Mouse (Mus musculus) lung, embryonic 16.5 days (tissue): ENCODE measurements around the gene Cnnm2. TPM values are rescaled to one million over a fixed set of nuclear protein-coding genes. Genes with fewer than 3 reads are reported as not detected.
A peak's percentile ranks its signal among the peaks of the same experiment; 100 is the strongest.

Experiments
- ATAC-seq: fragments of 200-750 bp; cut with Nextera tagmentation; 2 replicates; pipeline ENCODE4 v1.8.0; 2017; ENCODE audit warnings: low read depth, mild to moderate bottlenecking, moderate library complexity
- H3K27ac ChIP-seq: fragments of 300-500 bp; sonication (generic); 2 replicates; pipeline ENCODE4 v1.5.1; 2014; ENCODE audit warnings: mild to moderate bottlenecking, control low read depth, low read length
- H3K27me3 ChIP-seq: fragments of 300-500 bp; sonication (generic); 2 replicates; pipeline ENCODE4 v1.6.1; 2014; ENCODE audit warnings: low read depth, low read length, mixed read lengths; ENCODE audit not compliant: control insufficient read depth, insufficient read depth
- H3K36me3 ChIP-seq: fragments of 300-500 bp; sonication (generic); 2 replicates; pipeline ENCODE4 v1.6.1; 2014; ENCODE audit warnings: low read length; ENCODE audit not compliant: control insufficient read depth, insufficient read depth
- H3K4me1 ChIP-seq: fragments of 300-500 bp; sonication (generic); replicated peaks from 2 replicates; pipeline ENCODE4 v1.6.1; 2014; ENCODE audit warnings: low read length, mixed read lengths; ENCODE audit not compliant: control insufficient read depth, insufficient read depth
- H3K4me2 ChIP-seq: fragments of 300-500 bp; sonication (generic); 2 replicates; pipeline ENCODE4 v1.6.1; 2014; ENCODE audit warnings: low read depth, low read length, control low read depth
- H3K4me3 ChIP-seq: fragments of 300-500 bp; sonication (generic); 2 replicates; pipeline ENCODE4 v1.5.1; 2014; ENCODE audit warnings: mild to moderate bottlenecking, low read length, control low read depth
- H3K9ac ChIP-seq: fragments of 300-500 bp; sonication (generic); 2 replicates; pipeline ENCODE4 v1.6.1; 2014; ENCODE audit warnings: low read length, control low read depth
- H3K9me3 ChIP-seq: fragments of 300-500 bp; sonication (generic); 2 replicates; pipeline ENCODE4 v1.6.1; 2016; ENCODE audit warnings: low read length; ENCODE audit not compliant: control insufficient read depth
- WGBS: fragments of 180-500 bp; shearing (Covaris S2); extraction: QIAGEN DNeasy Blood & Tissue Kit; methylation state at CpG from one replicate; pipeline ENCODE4 v1.1.7; 2014; 5-methylcytosine and 5-hydroxymethylcytosine counted together
- polyA plus RNA-seq: library from polyadenylated mRNA; unstranded; fragments of >200 nt; fragmentation: Nextera tagmentation; extraction: Ambion mirVana; gene quantifications from 2 replicates; pipeline ENCODE4 v1.2.1, GENCODE M21; 2015

Gene Cnnm2
- polyA plus RNA-seq, 1 experiment from 2014 or later: 2.5 TPM

- peak; percentile 71; the same call in 1 of the 2 replicates for ATAC-seq
- no peaks in the 10 kb centered on the region for H3K36me3 ChIP-seq
- H3K4me2 ChIP-seq: no peak overlapping the region
- H3K27ac ChIP-seq: no peak overlapping the region
- 61% methylated on average over 7 of the region's 7 CpGs for WGBS
- H3K4me3 ChIP-seq: no peak overlapping the region
- no peak overlapping the region for H3K9ac ChIP-seq
- no peaks in the 10 kb centered on the region for H3K27me3 ChIP-seq
- no peaks in the 10 kb centered on the region; the same call in 1 of the 2 replicates for H3K4me1 ChIP-seq
- H3K9me3 ChIP-seq: no peaks in the 10 kb centered on the region
Measured at GRCm38 (mm10) chr19:46801492-46801891, 40.1 kb downstream of the Cnnm2 start.

DNA sequence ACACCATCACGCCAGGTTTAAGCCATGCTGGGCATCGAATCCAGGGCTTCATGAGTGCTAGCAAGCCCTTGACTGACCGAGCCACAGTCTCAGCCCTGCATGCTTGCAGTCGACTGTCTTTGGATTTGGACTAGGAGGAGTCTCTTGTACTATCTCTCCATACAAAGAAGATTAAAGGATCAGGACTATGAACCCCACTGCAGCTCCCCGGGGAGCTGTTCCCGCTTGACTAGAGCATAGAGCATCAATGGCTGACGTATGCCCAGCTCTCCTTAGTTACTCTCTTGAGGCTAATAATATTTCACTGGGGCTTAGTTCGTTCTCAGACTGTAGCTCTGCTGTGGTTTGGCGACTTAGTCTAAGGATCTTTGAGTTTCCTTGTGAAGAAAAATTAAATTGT, 40.9 kb downstream of the Cnnm2 start:
- Histone ChIP-seq H3K27me3 (no peaks in the 10 kb centered on the region), H3K9me3 (no peaks in the 10 kb centered on the region), H3K9ac (no peak overlapping the region), H3K4me2 (no peak overlapping the region), H3K27ac (no peak overlapping the region), H3K4me1 (no peaks in the 10 kb centered on the region; the same call in 1 of the 2 replicates), H3K36me3 (no peaks in the 10 kb centered on the region), H3K4me3 (no peak overlapping the region)
- WGBS: 80% methylated on average over 9 of the region's 9 CpGs
- no peak for ATAC-seq

DNA sequence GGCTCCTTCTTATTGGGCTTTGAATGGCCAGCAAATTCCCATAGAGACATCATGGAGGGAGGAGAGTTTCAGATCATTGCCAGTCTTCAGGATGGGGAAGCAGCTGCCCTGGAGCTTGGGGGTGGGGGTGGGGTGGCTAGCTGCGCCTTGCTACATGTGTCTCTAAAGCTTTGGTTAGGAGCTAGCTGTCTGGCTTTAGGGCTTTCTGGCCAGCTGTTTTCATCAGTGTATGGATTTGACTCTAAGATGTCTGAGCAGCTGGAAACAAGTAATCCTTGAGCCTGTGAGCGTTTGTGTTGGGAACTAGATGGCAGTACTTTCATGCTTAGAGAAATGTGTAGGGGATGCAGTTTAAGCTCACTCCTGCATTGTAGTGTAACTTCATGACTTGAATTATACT, 42.3 kb downstream of the Cnnm2 start:
- Histone ChIP-seq H3K27ac (no peak overlapping the region), H3K4me3 (no peak overlapping the region), H3K36me3 (no peaks in the 10 kb centered on the region), H3K9ac (no peak overlapping the region), H3K27me3 (no peaks in the 10 kb centered on the region), H3K4me1 (no peaks in the 10 kb centered on the region; the same call in 1 of the 2 replicates), H3K9me3 (no peaks in the 10 kb centered on the region), H3K4me2 (no peak overlapping the region)
- WGBS: 53% methylated on average over 2 of the region's 2 CpGs
- no peak for ATAC-seq

DNA sequence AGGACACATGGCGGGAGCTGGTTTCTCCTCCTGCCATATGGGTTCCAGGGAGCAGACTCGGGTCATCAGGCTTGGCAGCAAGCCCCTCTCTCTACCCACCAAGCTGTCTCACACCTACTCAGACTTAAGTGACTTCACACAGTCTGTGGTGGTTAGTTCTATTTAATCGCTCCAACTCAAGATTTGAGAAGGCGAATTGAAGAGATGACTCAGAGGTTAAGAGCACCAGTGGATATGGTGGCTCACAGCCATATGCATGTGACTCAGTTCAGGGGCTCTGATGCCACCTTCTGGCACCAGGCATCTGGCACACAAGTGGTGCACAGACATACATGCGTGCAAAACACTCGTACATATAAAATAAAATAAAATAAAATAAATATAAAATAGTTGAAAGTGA, 43.4 kb downstream of the Cnnm2 start:
- no peak overlapping the region for H3K4me2 ChIP-seq
- H3K9ac ChIP-seq: no peak overlapping the region
- peak; percentile 64; the same call in 1 of the 2 replicates for ATAC-seq
- no peaks in the 10 kb centered on the region for H3K36me3 ChIP-seq
- no peaks in the 10 kb centered on the region; the same call in 1 of the 2 replicates for H3K4me1 ChIP-seq
- 66% methylated on average over 6 of the region's 6 CpGs for WGBS
- no peaks in the 10 kb centered on the region for H3K27me3 ChIP-seq
- no peak overlapping the region for H3K27ac ChIP-seq
- H3K4me3 ChIP-seq: no peak overlapping the region
- no peaks in the 10 kb centered on the region for H3K9me3 ChIP-seq

GRCm38 (mm10) chr19:46805933-46806688, 44.7 kb downstream of the Cnnm2 start:
- Histone ChIP-seq H3K27me3 (no peaks in the 10 kb centered on the region), H3K4me3 (no peak overlapping the region), H3K4me2 (no peak overlapping the region), H3K9ac (no peak overlapping the region), H3K27ac (no peak overlapping the region), H3K36me3 (no peaks in the 10 kb centered on the region), H3K4me1 (no peaks in the 10 kb centered on the region; the same call in 1 of the 2 replicates), H3K9me3 (no peaks in the 10 kb centered on the region)
- ATAC-seq: no peak
- WGBS: 60% methylated on average over 9 of the region's 9 CpGs

GRCm38 (mm10) chr19:46808261-46808660, 46.9 kb downstream of the Cnnm2 start:
- 84% methylated on average over 5 of the region's 5 CpGs for WGBS
- no peak for ATAC-seq
- no peaks in the 10 kb centered on the region for H3K36me3 ChIP-seq

DNA sequence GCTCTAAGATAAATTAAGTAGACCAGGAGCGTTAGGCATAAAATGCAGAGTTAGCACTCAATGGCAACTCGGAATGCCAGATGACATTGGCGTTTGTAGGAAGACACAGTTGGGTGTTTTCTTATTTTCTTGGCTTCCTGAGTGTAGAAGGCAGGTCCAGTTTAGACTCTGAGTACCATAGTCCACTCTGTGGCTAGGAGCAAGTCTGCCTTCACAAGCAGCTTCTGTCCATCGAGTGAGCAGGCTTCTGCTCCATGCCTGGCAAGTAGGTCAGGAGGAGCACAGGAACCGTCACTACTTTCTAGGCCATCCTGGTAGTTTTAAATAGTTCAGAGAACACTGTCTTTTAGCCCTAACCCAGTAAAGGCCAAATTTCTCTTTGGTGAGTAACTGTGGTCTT, 47.6 kb downstream of the Cnnm2 start:
- no peak overlapping the region for H3K4me2 ChIP-seq
- H3K9me3 ChIP-seq: no peaks in the 10 kb centered on the region
- H3K4me1 ChIP-seq: no peaks in the 10 kb centered on the region
- H3K4me3 ChIP-seq: no peak overlapping the region
- H3K9ac ChIP-seq: no peak overlapping the region
- H3K27me3 ChIP-seq: no peaks in the 10 kb centered on the region
- WGBS: 92% methylated on average over 5 of the region's 5 CpGs
- no peak for ATAC-seq
- no peaks in the 10 kb centered on the region for H3K36me3 ChIP-seq
- H3K27ac ChIP-seq: no peak overlapping the region

More at GRCm38 (mm10) chr19:46808261-46808660, 46.9 kb downstream of the Cnnm2 start:
- Histone ChIP-seq H3K4me2 (no peak overlapping the region), H3K27ac (no peak overlapping the region), H3K4me1 (no peaks in the 10 kb centered on the region), H3K9ac (no peak overlapping the region), H3K4me3 (no peak overlapping the region), H3K27me3 (no peaks in the 10 kb centered on the region), H3K9me3 (no peaks in the 10 kb centered on the region)

GRCm38 (mm10) chr19:46819276-46819675, 57.9 kb downstream of the Cnnm2 start:
- Histone ChIP-seq H3K27me3 (no peaks in the 10 kb centered on the region), H3K36me3 (no peaks in the 10 kb centered on the region), H3K27ac (no peak overlapping the region), H3K9ac (no peak overlapping the region), H3K9me3 (no peaks in the 10 kb centered on the region), H3K4me1 (no peaks in the 10 kb centered on the region), H3K4me2 (no peak overlapping the region), H3K4me3 (no peak overlapping the region)
- WGBS: 44% methylated on average over 7 of the region's 7 CpGs
- no peak; the same call in 1 of the 2 replicates for ATAC-seq

GRCm38 (mm10) chr19:46822491-46822890, 61.1 kb downstream of the Cnnm2 start:
- Histone ChIP-seq H3K4me2 (no peak overlapping the region), H3K27ac (no peak overlapping the region), H3K27me3 (no peaks in the 10 kb centered on the region), H3K9ac (no peak overlapping the region), H3K4me3 (no peak overlapping the region), H3K4me1 (no peaks in the 10 kb centered on the region), H3K9me3 (no peaks in the 10 kb centered on the region), H3K36me3 (no peaks in the 10 kb centered on the region)
- 65% methylated on average over 4 of the region's 4 CpGs for WGBS
- ATAC-seq: no peak
